Mouse (Mus musculus): ENCODE measurements around the gene Ppp4r2. TPM values are rescaled to one million over a fixed set of nuclear protein-coding genes. Genes with fewer than 3 reads are reported as not detected.

Ppp4r2 gene
- polyA plus RNA-seq, 1 experiment from 2014 or later, result 28.0 TPM

GRCm38 (mm10) chr6:100807746-100808145 lies 25.7 kb upstream of the Ppp4r2 start:
- no peak overlapping the region for H3K4me2 ChIP-seq (replicated peaks)
- no peak for ATAC-seq (ENCODE audit: low FRiP score, low read depth)
- no peaks in the 10 kb centered on the region for H3K27me3 ChIP-seq
- no peaks in the 10 kb centered on the region for H3K4me1 ChIP-seq
- no peak overlapping the region for H3K4me3 ChIP-seq
- no peaks in the 10 kb centered on the region for H3K9me3 ChIP-seq
- WGBS, result 80% methylated on average over 1 of the region's 1 CpGs
- no peak overlapping the region for H3K9ac ChIP-seq (replicated peaks)
- no peak overlapping the region for H3K27ac ChIP-seq (replicated peaks)
- no peaks in the 10 kb centered on the region for H3K36me3 ChIP-seq

GRCm38 (mm10) chr6:100808221-100808778 lies 25.1 kb upstream of the Ppp4r2 start:
- H3K36me3 ChIP-seq, result no peaks in the 10 kb centered on the region
- H3K4me1 ChIP-seq, result no peaks in the 10 kb centered on the region
- no peak overlapping the region for H3K4me3 ChIP-seq
- WGBS, result 89% methylated on average over 6 of the region's 6 CpGs
- no peak overlapping the region for H3K27ac ChIP-seq (replicated peaks)
- ATAC-seq (ENCODE audit: low FRiP score, low read depth), result no peak
- H3K9ac ChIP-seq (replicated peaks), result no peak overlapping the region
- no peak overlapping the region for H3K4me2 ChIP-seq (replicated peaks)
- no peaks in the 10 kb centered on the region for H3K27me3 ChIP-seq
- H3K9me3 ChIP-seq, result no peaks in the 10 kb centered on the region

GRCm38 (mm10) chr6:100810117-100810516 lies 23.3 kb upstream of the Ppp4r2 start:
- Histone ChIP-seq H3K9ac (replicated peaks) (no peak overlapping the region), H3K36me3 (no peaks in the 10 kb centered on the region), H3K4me3 (no peak overlapping the region), H3K27me3 (no peaks in the 10 kb centered on the region), H3K27ac (replicated peaks) (no peak overlapping the region), H3K9me3 (no peaks in the 10 kb centered on the region), H3K4me2 (replicated peaks) (no peak overlapping the region), H3K4me1 (no peaks in the 10 kb centered on the region)
- 96% methylated on average over 4 of the region's 4 CpGs for WGBS
- no peak for ATAC-seq (ENCODE audit: low FRiP score, low read depth)

- Histone ChIP-seq H3K9me3 (no peaks in the 10 kb centered on the region), H3K36me3 (no peaks in the 10 kb centered on the region), H3K9ac (replicated peaks) (no peak overlapping the region), H3K27ac (replicated peaks) (no peak overlapping the region), H3K27me3 (no peaks in the 10 kb centered on the region), H3K4me3 (no peak overlapping the region), H3K4me1 (no peaks in the 10 kb centered on the region), H3K4me2 (replicated peaks) (no peak overlapping the region)
- no peak for ATAC-seq (ENCODE audit: low FRiP score, low read depth)
- 85% methylated on average over 3 of the region's 3 CpGs for WGBS
These were observed 21.7 kb upstream of the Ppp4r2 start for GRCm38 (mm10) chr6:100811731-100812130.

DNA sequence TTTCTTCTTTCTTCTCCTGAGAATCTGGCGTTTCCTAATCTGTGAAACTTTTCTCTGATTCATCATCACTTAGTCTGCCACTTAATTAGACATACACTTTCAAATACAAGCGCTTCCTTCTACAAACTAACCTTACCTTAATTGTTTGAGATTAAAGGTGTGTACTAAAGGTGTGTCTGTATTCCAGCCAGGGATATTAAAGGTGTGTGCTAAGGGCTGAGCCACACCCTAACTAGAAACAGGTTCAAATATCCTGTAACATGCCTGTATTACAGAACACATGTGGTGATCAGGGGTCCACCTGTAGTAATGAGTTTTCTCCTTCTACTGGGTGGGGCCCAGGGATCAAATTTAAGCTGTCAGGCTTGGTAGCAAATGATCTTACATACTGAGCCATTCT lies 12.1 kb upstream of the Ppp4r2 start:
- no peaks in the 10 kb centered on the region for H3K9me3 ChIP-seq
- H3K27ac ChIP-seq (replicated peaks), result no peak overlapping the region
- H3K36me3 ChIP-seq, result no peaks in the 10 kb centered on the region
- H3K4me2 ChIP-seq (replicated peaks), result no peak overlapping the region
- H3K9ac ChIP-seq (replicated peaks), result no peak overlapping the region
- no peaks in the 10 kb centered on the region for H3K27me3 ChIP-seq
- ATAC-seq (ENCODE audit: low FRiP score, low read depth), result no peak
- H3K4me1 ChIP-seq, result no peaks in the 10 kb centered on the region
- WGBS, result 85% methylated on average over 2 of the region's 2 CpGs
- H3K4me3 ChIP-seq, result no peak overlapping the region

GRCm38 (mm10) chr6:100823356-100823755 lies 10.1 kb upstream of the Ppp4r2 start:
- H3K27ac ChIP-seq (replicated peaks), result no peak overlapping the region
- no peaks in the 10 kb centered on the region for H3K36me3 ChIP-seq
- H3K9me3 ChIP-seq, result no peaks in the 10 kb centered on the region
- H3K4me3 ChIP-seq, result no peak overlapping the region
- no peak overlapping the region for H3K9ac ChIP-seq (replicated peaks)
- ATAC-seq (ENCODE audit: low FRiP score, low read depth), result no peak
- H3K4me1 ChIP-seq, result no peaks in the 10 kb centered on the region
- no peaks in the 10 kb centered on the region for H3K27me3 ChIP-seq
- no peak overlapping the region for H3K4me2 ChIP-seq (replicated peaks)
- WGBS, result 72% methylated on average over 1 of the region's 1 CpGs

DNA sequence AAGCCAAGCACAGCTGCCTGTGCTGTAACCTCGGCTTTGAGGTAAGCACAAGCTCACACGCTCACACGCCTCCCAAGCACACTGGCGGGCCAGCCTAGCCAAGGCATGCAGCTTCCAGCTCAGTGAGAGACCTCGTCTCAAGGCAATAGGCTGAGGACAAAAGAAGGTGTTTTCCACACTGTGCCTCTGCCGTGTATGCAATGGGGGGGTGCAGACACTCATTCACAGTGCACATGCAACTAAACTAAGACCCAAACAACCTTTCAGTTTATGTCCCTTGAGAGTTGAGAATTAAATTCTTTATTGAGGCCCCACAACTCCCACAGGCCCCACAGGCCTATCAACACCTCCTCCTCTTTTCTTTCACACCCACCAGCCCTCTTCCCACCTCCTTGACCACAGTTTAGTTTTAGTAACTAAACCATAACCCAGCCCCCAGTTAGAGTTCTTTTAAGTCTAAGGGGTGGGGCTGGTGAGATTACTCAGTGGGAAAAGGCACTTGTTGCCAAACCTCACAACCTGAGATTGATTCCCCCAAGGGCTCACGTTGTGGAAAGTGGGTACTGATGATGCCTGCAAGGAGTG lies 8.9 kb upstream of the Ppp4r2 start:
- H3K9ac ChIP-seq (replicated peaks), result no peak overlapping the region
- H3K36me3 ChIP-seq, result no peaks in the 10 kb centered on the region
- no peak for ATAC-seq (ENCODE audit: low FRiP score, low read depth)
- H3K27ac ChIP-seq (replicated peaks), result no peak overlapping the region
- WGBS, result 73% methylated on average over 7 of the region's 7 CpGs
- no peaks in the 10 kb centered on the region for H3K27me3 ChIP-seq
- H3K9me3 ChIP-seq, result no peaks in the 10 kb centered on the region
- no peaks in the 10 kb centered on the region for H3K4me1 ChIP-seq
- H3K4me3 ChIP-seq, result no peak overlapping the region
- no peak overlapping the region for H3K4me2 ChIP-seq (replicated peaks)

DNA sequence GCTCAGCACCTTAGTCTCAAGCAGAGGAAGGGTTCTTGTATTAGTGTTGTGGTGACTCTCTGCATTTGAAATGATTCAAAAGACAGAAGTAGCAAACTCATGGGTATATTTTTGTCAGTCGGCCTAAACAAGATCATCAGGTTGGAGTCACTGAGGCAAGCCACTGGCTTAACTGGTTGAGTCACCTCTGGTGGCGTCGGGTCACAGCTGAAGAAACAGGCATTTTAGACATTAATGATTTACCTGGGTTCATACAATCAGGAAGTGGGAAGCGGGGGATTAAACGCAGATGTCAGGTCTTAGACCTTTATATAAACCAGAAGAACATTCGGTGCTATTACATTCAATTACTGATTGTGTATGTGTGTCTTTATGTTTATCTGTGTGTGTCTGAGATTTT lies 7.4 kb upstream of the Ppp4r2 start:
- H3K27me3 ChIP-seq, result no peaks in the 10 kb centered on the region
- H3K9ac ChIP-seq (replicated peaks), result no peak overlapping the region
- 88% methylated on average over 6 of the region's 6 CpGs for whole genome bisulfite sequencing
- H3K4me3 ChIP-seq, result no peak overlapping the region
- H3K9me3 ChIP-seq, result no peaks in the 10 kb centered on the region
- no peak for ATAC-seq (ENCODE audit: low FRiP score, low read depth)
- H3K27ac ChIP-seq (replicated peaks), result no peak overlapping the region
- no peaks in the 10 kb centered on the region for H3K4me1 ChIP-seq
- H3K4me2 ChIP-seq (replicated peaks), result no peak overlapping the region
- no peaks in the 10 kb centered on the region for H3K36me3 ChIP-seq

DNA sequence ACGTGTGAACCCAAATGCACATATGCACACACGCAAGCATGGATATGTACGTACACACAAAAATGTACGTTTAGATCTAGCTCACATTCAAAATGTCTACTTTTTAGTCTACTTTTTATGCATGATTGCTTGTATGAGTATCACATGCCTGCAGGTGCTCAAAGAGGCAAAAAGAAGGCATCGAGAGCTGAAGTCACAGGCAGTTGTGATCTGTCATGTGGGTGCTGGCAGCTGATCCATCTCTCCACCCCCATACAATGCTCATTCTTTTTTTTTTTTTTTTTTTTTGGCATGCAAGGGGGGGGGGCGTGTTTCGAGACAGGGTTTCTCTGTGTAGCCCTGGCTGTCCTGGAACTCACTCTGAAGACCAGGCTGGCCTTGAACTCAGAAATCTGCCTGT lies 4.9 kb upstream of the Ppp4r2 start:
- H3K4me2 ChIP-seq (replicated peaks), result no peak overlapping the region
- no peak overlapping the region for H3K27ac ChIP-seq (replicated peaks)
- no peak overlapping the region for H3K4me3 ChIP-seq
- no peak overlapping the region for H3K9ac ChIP-seq (replicated peaks)
- whole genome bisulfite sequencing, result 86% methylated on average over 7 of the region's 7 CpGs
- H3K36me3 ChIP-seq, result no peaks in the 10 kb centered on the region
- H3K4me1 ChIP-seq, result no peaks in the 10 kb centered on the region
- no peaks in the 10 kb centered on the region for H3K27me3 ChIP-seq
- H3K9me3 ChIP-seq, result no peaks in the 10 kb centered on the region
- no peak for ATAC-seq (ENCODE audit: low FRiP score, low read depth)

- ATAC-seq (ENCODE audit: low FRiP score, low read depth), result no peak
- Histone ChIP-seq H3K9ac (replicated peaks) (no peak overlapping the region), H3K9me3 (no peaks in the 10 kb centered on the region), H3K27ac (replicated peaks) (no peak overlapping the region), H3K4me1 (peaks cover 2% of the 10 kb centered on the region), H3K36me3 (no peaks in the 10 kb centered on the region), H3K27me3 (no peaks in the 10 kb centered on the region), H3K4me3 (no peak overlapping the region), H3K4me2 (replicated peaks) (no peak overlapping the region)
- WGBS, result 93% methylated on average over 5 of the region's 5 CpGs
These were observed 3.7 kb upstream of the Ppp4r2 start for GRCm38 (mm10) chr6:100829770-100830169.

DNA sequence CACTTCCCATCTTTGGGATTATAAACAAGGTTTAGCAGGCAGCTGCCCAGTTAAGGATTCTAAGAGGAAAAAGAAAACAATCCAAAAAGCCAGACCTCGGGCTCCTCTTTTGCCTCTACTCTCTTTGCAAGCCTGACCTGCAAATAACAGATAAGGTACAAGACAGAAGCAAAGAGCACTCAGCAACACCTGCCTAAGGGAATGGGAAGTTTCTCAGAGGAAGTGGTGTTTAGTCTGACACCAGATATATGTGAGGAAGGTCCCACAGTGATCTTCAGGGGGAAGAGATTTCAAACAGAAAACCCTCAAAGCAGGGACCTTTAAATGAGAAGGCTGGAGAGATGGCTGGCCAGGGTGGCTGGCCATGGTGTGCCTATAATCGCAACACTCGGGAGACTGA lies 2.2 kb upstream of the Ppp4r2 start:
- WGBS, result 87% methylated on average over 3 of the region's 3 CpGs
- peaks cover 13% of the 10 kb centered on the region for H3K4me1 ChIP-seq

GRCm38 (mm10) chr6:100831751-100832150 lies 1.7 kb upstream of the Ppp4r2 start:
- Histone ChIP-seq H3K27me3 (no peaks in the 10 kb centered on the region), H3K4me1 (peaks cover 13% of the 10 kb centered on the region), H3K36me3 (peaks cover 16% of the 10 kb centered on the region), H3K27ac (replicated peaks) (no peak overlapping the region), H3K4me3 (no peak overlapping the region), H3K9ac (replicated peaks) (no peak overlapping the region), H3K9me3 (no peaks in the 10 kb centered on the region), H3K4me2 (replicated peaks) (no peak overlapping the region)
- ATAC-seq (ENCODE audit: low FRiP score, low read depth), result no peak
- WGBS, result 94% methylated on average over 6 of the region's 6 CpGs

More for the DNA sequence above, 2.2 kb upstream of the Ppp4r2 start:
- Histone ChIP-seq H3K9ac (replicated peaks) (no peak overlapping the region), H3K36me3 (peaks cover 10% of the 10 kb centered on the region), H3K27me3 (no peaks in the 10 kb centered on the region), H3K9me3 (no peaks in the 10 kb centered on the region), H3K4me2 (replicated peaks) (no peak overlapping the region), H3K4me3 (no peak overlapping the region), H3K27ac (replicated peaks) (no peak overlapping the region)
- ATAC-seq (ENCODE audit: low FRiP score, low read depth), result no peak
